Mouse (Mus musculus): ENCODE data around the gene Smagp. TPM values are rescaled to one million over a fixed set of nuclear protein-coding genes. Genes with fewer than 3 reads are reported as not detected.

The Smagp gene
- polyA plus RNA-seq, 1 experiment from 2014 or later: 33.3 TPM

- H3K36me3 ChIP-seq (ENCODE audit: control insufficient read depth, insufficient read depth, low read length): no peaks in the 10 kb centered on the region
- H3K27ac ChIP-seq (ENCODE audit: low read length): no peak overlapping the region
- H3K27me3 ChIP-seq (ENCODE audit: control insufficient read depth, insufficient read depth, low read length): no peaks in the 10 kb centered on the region
- no peaks in the 10 kb centered on the region for H3K9me3 ChIP-seq (ENCODE audit: control insufficient read depth, low read depth, low read length)
- H3K4me3 ChIP-seq (ENCODE audit: low read depth, low read length): no peak overlapping the region
- ATAC-seq (ENCODE audit: insufficient number of reproducible peaks, insufficient read depth, low FRiP score, low read depth): no peak
- no peak overlapping the region for H3K9ac ChIP-seq (replicated peaks; ENCODE audit: low read depth, low read length)
- H3K4me2 ChIP-seq (replicated peaks; ENCODE audit: low read depth, low read length): no peak overlapping the region
- H3K4me1 ChIP-seq (ENCODE audit: control insufficient read depth, insufficient read depth, low read length): 0 out of 2 replicates have a peak, but pooled peaks cover 3% of the 10 kb centered on the region
- WGBS: 65% methylated on average over 14 of the region's 14 CpGs
Measured at GRCm38 (mm10) chr15:100679005-100679404, 42.3 kb upstream of the Smagp start.

- H3K4me2 ChIP-seq (replicated peaks; ENCODE audit: low read depth, low read length): no peak overlapping the region
- H3K9ac ChIP-seq (replicated peaks; ENCODE audit: low read depth, low read length): no peak overlapping the region
- 0 out of 2 replicates have a peak, but pooled peaks cover 7% of the 10 kb centered on the region for H3K4me1 ChIP-seq (ENCODE audit: control insufficient read depth, insufficient read depth, low read length)
- no peaks in the 10 kb centered on the region for H3K9me3 ChIP-seq (ENCODE audit: control insufficient read depth, low read depth, low read length)
- no peaks in the 10 kb centered on the region for H3K36me3 ChIP-seq (ENCODE audit: control insufficient read depth, insufficient read depth, low read length)
- no peak overlapping the region for H3K4me3 ChIP-seq (ENCODE audit: low read depth, low read length)
- H3K27ac ChIP-seq (ENCODE audit: low read length): no peak overlapping the region
- WGBS: 85% methylated on average over 12 of the region's 12 CpGs
- ATAC-seq (ENCODE audit: insufficient number of reproducible peaks, insufficient read depth, low FRiP score, low read depth): no peak
- H3K27me3 ChIP-seq (ENCODE audit: control insufficient read depth, insufficient read depth, low read length): no peaks in the 10 kb centered on the region
Measured at GRCm38 (mm10) chr15:100678581-100678980, 41.8 kb upstream of the Smagp start.

GRCm38 (mm10) chr15:100677675-100678074 is 40.9 kb upstream of the Smagp start:
- no peak for ATAC-seq (ENCODE audit: insufficient number of reproducible peaks, insufficient read depth, low FRiP score, low read depth)
- no peak overlapping the region for H3K27ac ChIP-seq (ENCODE audit: low read length)
- no peak overlapping the region for H3K4me2 ChIP-seq (replicated peaks; ENCODE audit: low read depth, low read length)
- H3K36me3 ChIP-seq (ENCODE audit: control insufficient read depth, insufficient read depth, low read length): no peaks in the 10 kb centered on the region
- WGBS: 94% methylated on average over 8 of the region's 8 CpGs
- no peaks in the 10 kb centered on the region for H3K27me3 ChIP-seq (ENCODE audit: control insufficient read depth, insufficient read depth, low read length)
- no peak overlapping the region for H3K9ac ChIP-seq (replicated peaks; ENCODE audit: low read depth, low read length)
- no peak overlapping the region for H3K4me3 ChIP-seq (ENCODE audit: low read depth, low read length)
- no peaks in the 10 kb centered on the region for H3K9me3 ChIP-seq (ENCODE audit: control insufficient read depth, low read depth, low read length)
- H3K4me1 ChIP-seq (ENCODE audit: control insufficient read depth, insufficient read depth, low read length): 0 out of 2 replicates have a peak, but pooled peaks cover 8% of the 10 kb centered on the region

- Histone ChIP-seq H3K4me2 (replicated peaks; ENCODE audit: low read depth, low read length) (no peak overlapping the region), H3K27ac (ENCODE audit: low read length) (no peak overlapping the region), H3K4me1 (ENCODE audit: control insufficient read depth, insufficient read depth, low read length) (0 out of 2 replicates have a peak, but pooled peaks cover 8% of the 10 kb centered on the region), H3K9ac (replicated peaks; ENCODE audit: low read depth, low read length) (no peak overlapping the region), H3K9me3 (ENCODE audit: control insufficient read depth, low read depth, low read length) (no peaks in the 10 kb centered on the region), H3K4me3 (ENCODE audit: low read depth, low read length) (no peak overlapping the region), H3K27me3 (ENCODE audit: control insufficient read depth, insufficient read depth, low read length) (no peaks in the 10 kb centered on the region), H3K36me3 (ENCODE audit: control insufficient read depth, insufficient read depth, low read length) (no peaks in the 10 kb centered on the region)
- ATAC-seq (ENCODE audit: insufficient number of reproducible peaks, insufficient read depth, low FRiP score, low read depth): no peak
- WGBS: 81% methylated on average over 1 of the region's 1 CpGs
Measured at GRCm38 (mm10) chr15:100676521-100676920, 39.8 kb upstream of the Smagp start.

- Histone ChIP-seq H3K4me3 (ENCODE audit: low read depth, low read length) (no peak overlapping the region), H3K36me3 (ENCODE audit: control insufficient read depth, insufficient read depth, low read length) (no peaks in the 10 kb centered on the region), H3K27ac (ENCODE audit: low read length) (no peak overlapping the region), H3K27me3 (ENCODE audit: control insufficient read depth, insufficient read depth, low read length) (no peaks in the 10 kb centered on the region), H3K4me2 (replicated peaks; ENCODE audit: low read depth, low read length) (no peak overlapping the region), H3K9ac (replicated peaks; ENCODE audit: low read depth, low read length) (no peak overlapping the region), H3K9me3 (ENCODE audit: control insufficient read depth, low read depth, low read length) (no peaks in the 10 kb centered on the region), H3K4me1 (ENCODE audit: control insufficient read depth, insufficient read depth, low read length) (0 out of 2 replicates have a peak, but pooled peaks cover 8% of the 10 kb centered on the region)
- 36% methylated on average over 3 of the region's 3 CpGs for WGBS
- no peak for ATAC-seq (ENCODE audit: insufficient number of reproducible peaks, insufficient read depth, low FRiP score, low read depth)
Measured at GRCm38 (mm10) chr15:100675486-100675885, 38.7 kb upstream of the Smagp start.

GRCm38 (mm10) chr15:100674566-100674965 is 37.8 kb upstream of the Smagp start:
- Histone ChIP-seq H3K27me3 (ENCODE audit: control insufficient read depth, insufficient read depth, low read length) (no peaks in the 10 kb centered on the region), H3K9me3 (ENCODE audit: control insufficient read depth, low read depth, low read length) (no peaks in the 10 kb centered on the region), H3K4me3 (ENCODE audit: low read depth, low read length) (no peak overlapping the region), H3K36me3 (ENCODE audit: control insufficient read depth, insufficient read depth, low read length) (no peaks in the 10 kb centered on the region), H3K9ac (replicated peaks; ENCODE audit: low read depth, low read length) (no peak overlapping the region), H3K27ac (ENCODE audit: low read length) (no peak overlapping the region), H3K4me2 (replicated peaks; ENCODE audit: low read depth, low read length) (no peak overlapping the region), H3K4me1 (ENCODE audit: control insufficient read depth, insufficient read depth, low read length) (0 out of 2 replicates have a peak, but pooled peaks cover 8% of the 10 kb centered on the region)
- no peak for ATAC-seq (ENCODE audit: insufficient number of reproducible peaks, insufficient read depth, low FRiP score, low read depth)
- WGBS: 80% methylated on average over 10 of the region's 10 CpGs

- H3K9me3 ChIP-seq (ENCODE audit: control insufficient read depth, low read depth, low read length): no peaks in the 10 kb centered on the region
- 49% methylated on average over 12 of the region's 12 CpGs for WGBS
- no peak overlapping the region for H3K4me3 ChIP-seq (ENCODE audit: low read depth, low read length)
- no peak overlapping the region for H3K27ac ChIP-seq (ENCODE audit: low read length)
- 0 out of 2 replicates have a peak, but pooled peaks cover 8% of the 10 kb centered on the region for H3K4me1 ChIP-seq (ENCODE audit: control insufficient read depth, insufficient read depth, low read length)
- H3K27me3 ChIP-seq (ENCODE audit: control insufficient read depth, insufficient read depth, low read length): no peaks in the 10 kb centered on the region
- H3K36me3 ChIP-seq (ENCODE audit: control insufficient read depth, insufficient read depth, low read length): no peaks in the 10 kb centered on the region
- peak; percentile 47; the same call in 1 of the 2 replicates for ATAC-seq (ENCODE audit: insufficient number of reproducible peaks, insufficient read depth, low FRiP score, low read depth)
- no peak overlapping the region for H3K9ac ChIP-seq (replicated peaks; ENCODE audit: low read depth, low read length)
- H3K4me2 ChIP-seq (replicated peaks; ENCODE audit: low read depth, low read length): no peak overlapping the region
Measured at GRCm38 (mm10) chr15:100673585-100674391, 37.0 kb upstream of the Smagp start.

- H3K9me3 ChIP-seq (ENCODE audit: control insufficient read depth, low read depth, low read length): no peaks in the 10 kb centered on the region
- no peak overlapping the region for H3K9ac ChIP-seq (replicated peaks; ENCODE audit: low read depth, low read length)
- no peaks in the 10 kb centered on the region for H3K27me3 ChIP-seq (ENCODE audit: control insufficient read depth, insufficient read depth, low read length)
- WGBS: 70% methylated on average over 5 of the region's 5 CpGs
- no peaks in the 10 kb centered on the region for H3K36me3 ChIP-seq (ENCODE audit: control insufficient read depth, insufficient read depth, low read length)
- H3K4me3 ChIP-seq (ENCODE audit: low read depth, low read length): no peak overlapping the region
- peaks cover 22% of the 10 kb centered on the region; the same call in 1 of the 2 replicates for H3K4me1 ChIP-seq (ENCODE audit: control insufficient read depth, insufficient read depth, low read length)
- no peak for ATAC-seq (ENCODE audit: insufficient number of reproducible peaks, insufficient read depth, low FRiP score, low read depth)
- no peak overlapping the region for H3K4me2 ChIP-seq (replicated peaks; ENCODE audit: low read depth, low read length)
- H3K27ac ChIP-seq (ENCODE audit: low read length): no peak overlapping the region
Measured at GRCm38 (mm10) chr15:100670833-100671232, 34.1 kb upstream of the Smagp start.
